Mouse (Mus musculus) gastrocnemius, adult 2 months (tissue): ENCODE measurements around the gene Kdm2a. TPM values are rescaled to one million over a fixed set of nuclear protein-coding genes. Genes with fewer than 3 reads are reported as not detected.

Experiments
- DNase-seq: peaks from one replicate; pipeline ENCODE4 v3.0.0; 2022
- H3K27ac ChIP-seq: fragments of 200-600 bp; 2 replicates; pipeline ENCODE4 v1.8.1; 2022; ENCODE audit warnings: mild to moderate bottlenecking
- H3K4me3 ChIP-seq: fragments of 200-600 bp; 2 replicates; pipeline ENCODE4 v1.8.1; 2022; ENCODE audit warnings: mild to moderate bottlenecking, moderate library complexity
- CTCF ChIP-seq: fragments of 200-600 bp; IDR thresholded peaks from 2 replicates; pipeline ENCODE4 v1.8.1; 2022; ENCODE audit warnings: antibody characterized with exemption, mild to moderate bottlenecking, moderate library complexity
- intact Hi-C: fragments of 180-260 bp; cut with DNase I; formaldehyde crosslinking; loops from one replicate; pipeline ENCODE4 v1.15.1; 2025
- total RNA-seq, 2 experiments: library from RNA; stranded (reverse); gene quantifications; 2 replicates each; pipeline ENCODE4 v1.2.3; 2021

Gene Kdm2a
- total RNA-seq, 2 experiments from 2014 or later: 39.1 to 39.7 TPM

- Histone ChIP-seq H3K27ac (peak overlapping the region; percentile 91), H3K4me3 (peak overlapping the region; percentile 99)
- no peak for DNase-seq
- TF ChIP-seq CTCF: no peak
- intact Hi-C loops: no loop called here
Observed at GRCm38 (mm10) chr19:4300852-4301734, 97.0 kb downstream of the Kdm2a start.

- DNase-seq: no peak
- Histone ChIP-seq H3K27ac (peak overlapping the region; percentile 91), H3K4me3 (no peak overlapping the region; the same call in 1 of the 2 replicates)
- TF ChIP-seq CTCF: no peak
- intact Hi-C loops: no loop called here
Observed at GRCm38 (mm10) chr19:4300271-4300704, 97.8 kb downstream of the Kdm2a start.

GRCm38 (mm10) chr19:4299574-4300270, 98.4 kb downstream of the Kdm2a start:
- peak overlapping the region; percentile 91 for H3K27ac ChIP-seq
- TF ChIP-seq CTCF: no peak
- no peak for DNase-seq
- intact Hi-C loops: no loop called here
- no peak overlapping the region; the same call in 1 of the 2 replicates for H3K4me3 ChIP-seq

GRCm38 (mm10) chr19:4299126-4299525, 99.0 kb downstream of the Kdm2a start:
- H3K27ac ChIP-seq: peak overlapping the region; percentile 91
- H3K4me3 ChIP-seq: no peak overlapping the region
- no peak for DNase-seq
- no peak for TF ChIP-seq CTCF
- intact Hi-C loops: no loop called here

GRCm38 (mm10) chr19:4298322-4299121, 99.6 kb downstream of the Kdm2a start:
- Histone ChIP-seq H3K27ac (peak overlapping the region; percentile 38), H3K4me3 (no peak overlapping the region)
- no peak for TF ChIP-seq CTCF
- intact Hi-C loops: no loop called here
- peak; percentile 14 for DNase-seq

GRCm38 (mm10) chr19:4297851-4298250, 100.2 kb downstream of the Kdm2a start:
- Histone ChIP-seq H3K27ac (0 out of 2 replicates have a peak overlapping the region, but pooled peaks have one; percentile 38), H3K4me3 (no peak overlapping the region)
- peak; percentile 10 for DNase-seq
- intact Hi-C loops: no loop called here
- no peak for TF ChIP-seq CTCF

GRCm38 (mm10) chr19:4296611-4297010, 101.5 kb downstream of the Kdm2a start:
- DNase-seq: peak; percentile 16
- no peak for TF ChIP-seq CTCF
- intact Hi-C loops: no loop called here
- Histone ChIP-seq H3K27ac (peak overlapping the region; percentile 20; the same call in 1 of the 2 replicates), H3K4me3 (no peak overlapping the region)

- intact Hi-C loops: no loop called here
- no peak for TF ChIP-seq CTCF
- Histone ChIP-seq H3K4me3 (no peak overlapping the region), H3K27ac (peak overlapping the region; percentile 78; the same call in 1 of the 2 replicates)
- DNase-seq: no peak
Observed at GRCm38 (mm10) chr19:4295391-4295790, 102.7 kb downstream of the Kdm2a start.

GRCm38 (mm10) chr19:4294381-4295097, 103.5 kb downstream of the Kdm2a start:
- intact Hi-C loops: no loop called here
- peak; percentile 61 for DNase-seq
- no peak for TF ChIP-seq CTCF
- Histone ChIP-seq H3K4me3 (peak overlapping the region; percentile 38; the same call in 1 of the 2 replicates), H3K27ac (peak overlapping the region; percentile 78)

- intact Hi-C loops: no loop called here
- Histone ChIP-seq H3K27ac (no peak overlapping the region), H3K4me3 (no peak overlapping the region)
- DNase-seq: peak; percentile 13
- no peak for TF ChIP-seq CTCF
Observed at GRCm38 (mm10) chr19:4291161-4291560, 106.9 kb downstream of the Kdm2a start.

- Histone ChIP-seq H3K4me3 (no peak overlapping the region), H3K27ac (no peak overlapping the region)
- TF ChIP-seq CTCF: no peak
- peak; percentile 11 for DNase-seq
- intact Hi-C loops: no loop called here
Observed at GRCm38 (mm10) chr19:4290749-4291148, 107.3 kb downstream of the Kdm2a start.
